In genomic region chr2:118790221-118790550, GRCm38 (mm10) we compare ENCODE assay signal across 10 mouse cellular contexts. TPM values are rescaled to one million over a fixed set of nuclear protein-coding genes. Genes with fewer than 3 reads are reported as not detected.
DNase-seq lines count a peak whose midpoint lies in the region; ATAC-seq and TF ChIP-seq lines count a peak whose summit lies in the region.
"Had no signal": no experiment of that assay in that cellular context is flagged by ENCODE, and none has a peak within 500 bp of the region (broad histone marks: within the 10 kb centered on the region; RNA-seq: fewer than 3 reads in every experiment).

No protein-coding gene starts in this region.

- no peaks in the 10 kb centered on the region for H3K27me3 ChIP-seq in lung, embryonic 14.5 days (ENCODE audit: insufficient read depth, low read length)
- peaks cover 41% of the 10 kb centered on the region for H3K27me3 ChIP-seq in forebrain, embryonic 12.5 days
- H3K27me3 ChIP-seq in limb, embryonic 11.5 days (ENCODE audit: control insufficient read depth, insufficient read depth, low read length), result no peaks in the 10 kb centered on the region; the same call in 1 of the 2 replicates
- H3K27me3 ChIP-seq in small intestine, adult 2 months (ENCODE audit: control insufficient read depth, insufficient read depth, low read length), result no peaks in the 10 kb centered on the region

- peak overlapping the region; percentile 23; the same call in 1 of the 2 replicates for H3K9ac ChIP-seq in lung, embryonic 14.5 days
- H3K9ac ChIP-seq in forebrain, embryonic 12.5 days, result no peak overlapping the region
- no peak overlapping the region for H3K9ac ChIP-seq in limb, embryonic 11.5 days (ENCODE audit: low read length)

- no peak for TF ChIP-seq CTCF in lung, embryonic 14.5 days (IDR thresholded peaks at IDR 0.05; ENCODE audit: low read depth)
- TF ChIP-seq CTCF in small intestine, adult 2 months (IDR thresholded peaks at IDR 0.05; ENCODE audit: extremely low read depth, insufficient read length, insufficient replicate concordance, low read depth, low read length), result no peak

- H3K4me3 ChIP-seq in lung, embryonic 14.5 days (ENCODE audit: low read depth, low read length), result 0 out of 2 replicates have a peak overlapping the region, but pooled peaks have one; percentile 21
- H3K4me3 ChIP-seq in forebrain, embryonic 12.5 days (replicated peaks), result peak overlapping the region; percentile 5; the same call in 1 of the 2 replicates
- 0 out of 2 replicates have a peak overlapping the region, but pooled peaks have one; percentile 5 for H3K4me3 ChIP-seq in limb, embryonic 11.5 days (ENCODE audit: low read depth, low read length)
- H3K4me3 ChIP-seq in small intestine, adult 2 months (ENCODE audit: low read depth, low read length), result peak overlapping the region; percentile 53

- no peak for TF ChIP-seq POLR2A in small intestine, adult 2 months (IDR thresholded peaks at IDR 0.05; ENCODE audit: low read depth, low read length)

- DNase-seq in lung, embryonic 14.5 days, result no peak
- no peak for DNase-seq in lung, adult 18-20 months
- no peak for DNase-seq in limb, embryonic 11.5 days (ENCODE audit: low spot score)
- no peak for DNase-seq in left cerebral cortex, postnatal 4 days
- DNase-seq in adrenal gland, adult (ENCODE audit: inconsistent age in 2 of 2, low spot score in 1 of 2), result no peak
- no peak for DNase-seq in gastrocnemius, postnatal 4 days (ENCODE audit: low spot score in 2 of 2)
- DNase-seq: thymus, adult 18-20 months had no signal

- WGBS in lung, embryonic 14.5 days, result 59% methylated on average over 12 of the region's 12 CpGs
- WGBS in forebrain, embryonic 12.5 days, result 60% methylated on average over 12 of the region's 12 CpGs
- WGBS in limb, embryonic 11.5 days, result 56% methylated on average over 12 of the region's 12 CpGs
- 65% methylated on average over 12 of the region's 12 CpGs for WGBS in small intestine, adult 2 months

- peak overlapping the region; percentile 60 for H3K4me2 ChIP-seq in lung, embryonic 14.5 days
- peak overlapping the region; percentile 41 for H3K4me2 ChIP-seq in forebrain, embryonic 12.5 days
- peak overlapping the region; percentile 32 for H3K4me2 ChIP-seq in limb, embryonic 11.5 days (ENCODE audit: low read depth, severe bottlenecking)

- H3K9me3 ChIP-seq in lung, embryonic 14.5 days (ENCODE audit: low read depth, low read length), result no peaks in the 10 kb centered on the region
- no peaks in the 10 kb centered on the region for H3K9me3 ChIP-seq in forebrain, embryonic 12.5 days
- no peaks in the 10 kb centered on the region for H3K9me3 ChIP-seq in limb, embryonic 11.5 days (ENCODE audit: control insufficient read depth, low read length)

- H3K36me3 ChIP-seq in lung, embryonic 14.5 days (ENCODE audit: insufficient read depth), result no peaks in the 10 kb centered on the region
- H3K36me3 ChIP-seq in forebrain, embryonic 12.5 days (replicated peaks), result peaks cover 4% of the 10 kb centered on the region; the same call in 1 of the 2 replicates
- H3K36me3 ChIP-seq in limb, embryonic 11.5 days (ENCODE audit: control insufficient read depth, insufficient read depth, low read length), result no peaks in the 10 kb centered on the region
- H3K36me3 ChIP-seq in small intestine, adult 2 months (ENCODE audit: control insufficient read depth, insufficient read depth, low read length), result no peaks in the 10 kb centered on the region

- intact Hi-C loops in left cerebral cortex, postnatal 4 days (cut with DNase I), result no loop called here

- H3K27ac ChIP-seq in lung, embryonic 14.5 days (ENCODE audit: low read depth), result no peak overlapping the region
- H3K27ac ChIP-seq in forebrain, embryonic 12.5 days, result peak overlapping the region; percentile 36; the same call in 1 of the 2 replicates
- H3K27ac ChIP-seq in limb, embryonic 11.5 days (replicated peaks; ENCODE audit: low read depth, low read length), result no peak overlapping the region
- H3K27ac ChIP-seq in small intestine, adult 2 months (ENCODE audit: insufficient read depth, low read depth, low read length), result no peak overlapping the region

- H3K4me1 ChIP-seq in lung, embryonic 14.5 days (ENCODE audit: insufficient read depth), result peaks cover 6% of the 10 kb centered on the region; the same call in 1 of the 2 replicates
- peaks cover 11% of the 10 kb centered on the region for H3K4me1 ChIP-seq in forebrain, embryonic 12.5 days
- no peaks in the 10 kb centered on the region for H3K4me1 ChIP-seq in limb, embryonic 11.5 days (ENCODE audit: control insufficient read depth, insufficient read depth, low read length)
- H3K4me1 ChIP-seq in small intestine, adult 2 months (ENCODE audit: control insufficient read depth, insufficient read depth, insufficient read length, low read length), result peaks cover 16% of the 10 kb centered on the region

- ATAC-seq in lung, embryonic 14.5 days (ENCODE audit: insufficient read depth), result no peak; the same call in 1 of the 2 replicates
- ATAC-seq in forebrain, embryonic 12.5 days (ENCODE audit: low FRiP score), result peak; percentile 65; the same call in 1 of the 2 replicates
- ATAC-seq in limb, embryonic 11.5 days (ENCODE audit: insufficient number of reproducible peaks, low FRiP score, low TSS enrichment, low read depth), result no peak

RNA-seq across cellular contexts. Expression of gene Disp2, which starts 10.7 kb away (rescaled TPM):
- 0.59 and 0.64 TPM in 2 replicates for polyA plus RNA-seq in lung, embryonic 14.5 days (2014; fragmentation: Nextera tagmentation; extraction: Ambion mirVana)
- polyA plus RNA-seq in forebrain, embryonic 12.5 days (2016; fragmentation: Nextera tagmentation; extraction: Ambion mirVana), result 11.5 and 14.1 TPM in 2 replicates
- polyA plus RNA-seq in limb, embryonic 11.5 days (2014; fragmentation: Nextera tagmentation; extraction: Ambion mirVana), result 0.05 TPM in 1 of 2 replicates, not detected in the other
- 1.7 and 3.5 TPM in 2 replicates for polyA plus RNA-seq in small intestine, adult 2 months (2012; rRNA removed)
- 100 to 1,000 TPM; 109 to 128 TPM for total RNA-seq in left cerebral cortex, postnatal 4 days (2021)
- total RNA-seq in gastrocnemius, postnatal 4 days (2021), result under 1 TPM; 0.13 to 0.15 TPM

RNA-seq across cellular contexts. Expression of gene Phgr1, which starts 17.6 kb away (rescaled TPM):
- not detected in 2 replicates for polyA plus RNA-seq in lung, embryonic 14.5 days (2014; fragmentation: Nextera tagmentation; extraction: Ambion mirVana)
- polyA plus RNA-seq in forebrain, embryonic 12.5 days (2016; fragmentation: Nextera tagmentation; extraction: Ambion mirVana), result not detected in 2 replicates
- not detected in 2 replicates for polyA plus RNA-seq in limb, embryonic 11.5 days (2014; fragmentation: Nextera tagmentation; extraction: Ambion mirVana)
- polyA plus RNA-seq in small intestine, adult 2 months (2012; rRNA removed), result 2,253 and 5,176 TPM in 2 replicates
- not detected for total RNA-seq in left cerebral cortex, postnatal 4 days (2021)
- not detected for total RNA-seq in gastrocnemius, postnatal 4 days (2021)
- polyA plus RNA-seq: neural tube, embryonic 14.5 days had no signal

RNA-seq across cellular contexts. Expression of gene Knstrn, which starts 23.6 kb away (rescaled TPM):
- polyA plus RNA-seq in lung, embryonic 14.5 days (2014; fragmentation: Nextera tagmentation; extraction: Ambion mirVana), result 142 and 145 TPM in 2 replicates
- polyA plus RNA-seq in forebrain, embryonic 12.5 days (2016; fragmentation: Nextera tagmentation; extraction: Ambion mirVana), result 164 and 167 TPM in 2 replicates
- polyA plus RNA-seq in limb, embryonic 11.5 days (2014; fragmentation: Nextera tagmentation; extraction: Ambion mirVana), result 179 and 186 TPM in 2 replicates
- 1.5 and 4.7 TPM in 2 replicates for polyA plus RNA-seq in small intestine, adult 2 months (2012; rRNA removed)
- total RNA-seq in left cerebral cortex, postnatal 4 days (2021), result 1 to 10 TPM; 7.6 to 8.3 TPM
- total RNA-seq in gastrocnemius, postnatal 4 days (2021), result 10 to 100 TPM; 18.5 to 23.0 TPM

RNA-seq across cellular contexts. Expression of gene Ccdc9b, which starts 27.7 kb away (rescaled TPM):
- 0.50 and 0.55 TPM in 2 replicates for polyA plus RNA-seq in lung, embryonic 14.5 days (2014; fragmentation: Nextera tagmentation; extraction: Ambion mirVana)
- 2.8 TPM in 2 replicates for polyA plus RNA-seq in forebrain, embryonic 12.5 days (2016; fragmentation: Nextera tagmentation; extraction: Ambion mirVana)
- polyA plus RNA-seq in limb, embryonic 11.5 days (2014; fragmentation: Nextera tagmentation; extraction: Ambion mirVana), result 0.04 and 0.26 TPM in 2 replicates
- polyA plus RNA-seq in small intestine, adult 2 months (2012; rRNA removed), result 2.4 and 3.3 TPM in 2 replicates
- total RNA-seq in left cerebral cortex, postnatal 4 days (2021), result 1 to 10 TPM; 1.8 to 2.1 TPM
- 10 to 100 TPM; 11.0 to 12.8 TPM for total RNA-seq in gastrocnemius, postnatal 4 days (2021)

RNA-seq across cellular contexts. Expression of gene Inafm2, which starts 44.6 kb away (rescaled TPM):
- polyA plus RNA-seq in lung, embryonic 14.5 days (2014; fragmentation: Nextera tagmentation; extraction: Ambion mirVana), result 24.3 and 25.0 TPM in 2 replicates
- polyA plus RNA-seq in forebrain, embryonic 12.5 days (2016; fragmentation: Nextera tagmentation; extraction: Ambion mirVana), result 22.3 and 24.4 TPM in 2 replicates
- polyA plus RNA-seq in limb, embryonic 11.5 days (2014; fragmentation: Nextera tagmentation; extraction: Ambion mirVana), result 26.9 and 28.2 TPM in 2 replicates
- 6.2 and 8.8 TPM in 2 replicates for polyA plus RNA-seq in small intestine, adult 2 months (2012; rRNA removed)
- 10 to 100 TPM; 17.8 to 19.7 TPM for total RNA-seq in left cerebral cortex, postnatal 4 days (2021)
- total RNA-seq in gastrocnemius, postnatal 4 days (2021), result 10 to 100 TPM in 1 of 2 experiments, 1 to 10 TPM in 1; 9.5 to 11.5 TPM

Comparison
In these comparisons a context has a peak if more than half of its experiments do, and no peak if none do; other contexts are left out.
1. RNA of gene Phgr1, which starts 17.6 kb away (polyA plus RNA-seq): 2,253 to 5,176 TPM in small intestine, adult 2 months; not detected in lung, embryonic 14.5 days, not detected in forebrain, embryonic 12.5 days and not detected in limb, embryonic 11.5 days; every median in the first group is over 1,000 times any median in the second.
2. RNA of gene Knstrn, which starts 23.6 kb away (polyA plus RNA-seq): 179 to 186 TPM in limb, embryonic 11.5 days, 164 to 167 TPM in forebrain, embryonic 12.5 days and 142 to 145 TPM in lung, embryonic 14.5 days; 1.5 to 4.7 TPM in small intestine, adult 2 months; every median in the first group is over 10 times any median in the second.
3. Peak in every context shown above with its lines, with median percentiles within 50 percentile points of each other: H3K4me2 ChIP-seq and H3K4me3 ChIP-seq.